Comparison of ENCODE assay signal across 28 mouse cellular contexts in the genomic region with DNA sequence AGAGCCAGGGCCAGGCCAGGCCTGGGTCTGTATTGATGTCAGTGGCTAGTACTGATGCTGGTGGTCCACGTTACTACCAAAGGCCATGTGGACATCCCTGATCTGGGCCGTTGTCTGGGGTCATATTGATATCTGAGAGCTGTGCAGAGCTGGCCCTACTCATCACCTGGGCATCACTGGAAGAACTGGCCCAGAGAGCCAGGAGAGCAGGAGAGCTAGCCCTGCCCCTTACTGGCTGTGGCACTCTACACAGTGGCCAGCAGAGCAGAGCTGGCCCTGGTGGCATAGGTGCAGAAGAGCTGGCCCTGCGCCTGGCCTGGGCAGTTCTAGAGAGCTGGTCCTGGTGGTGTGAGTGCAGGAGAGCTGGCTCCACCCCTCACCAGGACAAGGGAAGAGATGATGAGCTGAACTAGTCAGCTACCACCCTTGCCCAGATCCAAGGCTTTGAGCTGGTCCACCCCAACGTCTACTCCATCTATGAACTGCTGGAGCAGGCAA.
DNase-seq lines count a peak whose midpoint lies in the region; ATAC-seq lines count a peak whose summit lies in the region.
"Had no signal": no experiment of that assay in that cellular context is flagged by ENCODE, and none has a peak within 500 bp of the region (broad histone marks: within the 10 kb centered on the region; RNA-seq: fewer than 3 reads in every experiment).

No protein-coding gene starts in this region.

- no peaks in the 10 kb centered on the region for H3K9me3 ChIP-seq in heart, embryonic 14.5 days (ENCODE audit: control insufficient read depth, low read length)
- no peaks in the 10 kb centered on the region for H3K9me3 ChIP-seq in hindbrain, embryonic 16.5 days (ENCODE audit: control insufficient read depth, low read length)
- H3K9me3 ChIP-seq in hindbrain, embryonic 11.5 days (ENCODE audit: control insufficient read depth, low read length) = no peaks in the 10 kb centered on the region
- no peaks in the 10 kb centered on the region for H3K9me3 ChIP-seq in liver, embryonic 12.5 days (replicated peaks)
- H3K9me3 ChIP-seq in liver, embryonic 11.5 days (ENCODE audit: control insufficient read depth, low read length) = no peaks in the 10 kb centered on the region
- H3K9me3 ChIP-seq in stomach, embryonic 16.5 days (replicated peaks; ENCODE audit: control insufficient read depth, low read length) = no peaks in the 10 kb centered on the region
- H3K9me3 ChIP-seq: hindbrain, embryonic 10.5 days; limb, embryonic 12.5 days; liver, embryonic 15.5 days; lung, embryonic 15.5 days had no signal

- no peak overlapping the region for H3K4me3 ChIP-seq in heart, embryonic 14.5 days (ENCODE audit: control insufficient read depth in 1 of 2, insufficient read depth in 1 of 2, low read depth in 1 of 2, low read length in 2 of 2)
- H3K4me3 ChIP-seq in hindbrain, embryonic 16.5 days (ENCODE audit: low read length) = no peak overlapping the region
- no peak overlapping the region for H3K4me3 ChIP-seq in hindbrain, embryonic 11.5 days (ENCODE audit: low read depth, low read length)
- no peak overlapping the region for H3K4me3 ChIP-seq in liver, embryonic 12.5 days
- H3K4me3 ChIP-seq in liver, embryonic 11.5 days (ENCODE audit: low read depth, low read length) = no peak overlapping the region
- no peak overlapping the region for H3K4me3 ChIP-seq in stomach, embryonic 16.5 days (replicated peaks; ENCODE audit: low read length)
- H3K4me3 ChIP-seq: gastrocnemius, adult 2 months; hindbrain, embryonic 10.5 days; limb, embryonic 12.5 days; liver, embryonic 15.5 days; lung, embryonic 15.5 days had no signal

- H3K4me1 ChIP-seq in heart, embryonic 14.5 days (ENCODE audit: control insufficient read depth in 2 of 2, insufficient read depth in 2 of 2, low read length in 2 of 2) = peaks cover 2 to 22% of the 10 kb centered on the region in 2 experiments; a peak in 2 of 4 replicates
- H3K4me1 ChIP-seq in hindbrain, embryonic 16.5 days (ENCODE audit: control insufficient read depth, insufficient read depth, low read depth, low read length) = no peaks in the 10 kb centered on the region
- H3K4me1 ChIP-seq in hindbrain, embryonic 11.5 days (replicated peaks; ENCODE audit: control insufficient read depth, insufficient read depth, low read length) = no peaks in the 10 kb centered on the region
- no peaks in the 10 kb centered on the region for H3K4me1 ChIP-seq in liver, embryonic 12.5 days
- H3K4me1 ChIP-seq in liver, embryonic 11.5 days (replicated peaks; ENCODE audit: control insufficient read depth, insufficient read depth, low read length) = no peaks in the 10 kb centered on the region
- 0 out of 2 replicates have a peak, but pooled peaks cover 3% of the 10 kb centered on the region for H3K4me1 ChIP-seq in stomach, embryonic 16.5 days (ENCODE audit: control insufficient read depth, insufficient read depth, low read length)
- H3K4me1 ChIP-seq: hindbrain, embryonic 10.5 days; limb, embryonic 12.5 days; liver, embryonic 15.5 days had no signal

- ATAC-seq in heart, embryonic 14.5 days (ENCODE audit: insufficient number of reproducible peaks, insufficient read depth, low FRiP score, low read depth) = 0 out of 2 replicates have a peak, but pooled peaks have one; percentile 35
- 0 out of 2 replicates have a peak, but pooled peaks have one; percentile 34 for ATAC-seq in hindbrain, embryonic 16.5 days
- ATAC-seq in hindbrain, embryonic 11.5 days (ENCODE audit: low FRiP score) = no peak
- ATAC-seq in liver, embryonic 12.5 days = peak; percentile 42; the same call in 1 of the 2 replicates
- ATAC-seq in liver, embryonic 11.5 days (replicated peaks; ENCODE audit: low FRiP score) = no peak
- ATAC-seq in stomach, embryonic 16.5 days (ENCODE audit: insufficient read depth, low FRiP score) = peak; percentile 37; the same call in 1 of the 2 replicates
- ATAC-seq: activated CD4-positive, CD25-positive, alpha-beta regulatory T cell, adult 4 months; forebrain, embryonic 16.5 days; midbrain, embryonic 16.5 days had no signal

- no peaks in the 10 kb centered on the region for H3K27me3 ChIP-seq in heart, embryonic 14.5 days (ENCODE audit: control insufficient read depth, insufficient read depth, low read length)
- H3K27me3 ChIP-seq in hindbrain, embryonic 16.5 days (replicated peaks; ENCODE audit: control insufficient read depth, insufficient read depth, low read length) = no peaks in the 10 kb centered on the region
- H3K27me3 ChIP-seq in hindbrain, embryonic 11.5 days (ENCODE audit: control insufficient read depth, insufficient read depth, low read length) = no peaks in the 10 kb centered on the region
- no peaks in the 10 kb centered on the region for H3K27me3 ChIP-seq in liver, embryonic 12.5 days (replicated peaks)
- H3K27me3 ChIP-seq in liver, embryonic 11.5 days (replicated peaks; ENCODE audit: control insufficient read depth, insufficient read depth, low read length) = no peaks in the 10 kb centered on the region
- no peaks in the 10 kb centered on the region for H3K27me3 ChIP-seq in stomach, embryonic 16.5 days (ENCODE audit: control insufficient read depth, insufficient read depth, low read length)
- H3K27me3 ChIP-seq: limb, embryonic 12.5 days; liver, embryonic 15.5 days; lung, embryonic 15.5 days had no signal

- no peaks in the 10 kb centered on the region for H3K36me3 ChIP-seq in heart, embryonic 14.5 days (ENCODE audit: control insufficient read depth, insufficient read depth, low read length)
- H3K36me3 ChIP-seq in hindbrain, embryonic 16.5 days (ENCODE audit: control insufficient read depth, insufficient read depth, low read length) = no peaks in the 10 kb centered on the region
- no peaks in the 10 kb centered on the region for H3K36me3 ChIP-seq in hindbrain, embryonic 11.5 days (ENCODE audit: control insufficient read depth, insufficient read depth, low read length)
- H3K36me3 ChIP-seq in liver, embryonic 12.5 days = no peaks in the 10 kb centered on the region
- no peaks in the 10 kb centered on the region for H3K36me3 ChIP-seq in liver, embryonic 11.5 days (ENCODE audit: control insufficient read depth, insufficient read depth, low read length)
- no peaks in the 10 kb centered on the region for H3K36me3 ChIP-seq in stomach, embryonic 16.5 days (ENCODE audit: control insufficient read depth, insufficient read depth, low read length)
- H3K36me3 ChIP-seq: hindbrain, embryonic 10.5 days; limb, embryonic 12.5 days; liver, embryonic 15.5 days; lung, embryonic 15.5 days had no signal

- WGBS in heart, embryonic 14.5 days = 86% methylated on average over 4 of the region's 4 CpGs
- 94% methylated on average over 4 of the region's 4 CpGs for whole genome bisulfite sequencing in hindbrain, embryonic 16.5 days
- WGBS in hindbrain, embryonic 11.5 days = 88% methylated on average over 4 of the region's 4 CpGs
- WGBS in liver, embryonic 12.5 days (ENCODE audit: insufficient replicate concordance) = 72% methylated on average over 4 of the region's 4 CpGs
- 87% methylated on average over 4 of the region's 4 CpGs for WGBS in liver, embryonic 11.5 days
- WGBS in stomach, embryonic 16.5 days = 88% methylated on average over 4 of the region's 4 CpGs

- DNase-seq in heart, postnatal 4 days = no peak
- DNase-seq in hindbrain, embryonic 11.5 days (ENCODE audit: low spot score) = no peak
- no peak for DNase-seq in liver, embryonic 11.5 days (ENCODE audit: low spot score)
- no peak for DNase-seq in c-Kit-positive CD71-positive TER-119-positive erythroid progenitor cells, embryonic 14.5 days (ENCODE audit: low spot score)
- DNase-seq: adrenal gland, adult 2 months; adrenal gland, postnatal 36 days; B cell, adult 2 months; cerebellum, adult 2 months; cerebellum, postnatal 14 days; gastrocnemius, adult 2 months; gastrocnemius, postnatal 36 days; kidney, adult 8-10 months; kidney, postnatal 14 days; layer of hippocampus, adult 9-11 months; right cerebral cortex, adult 18-20 months; spleen, adult 18-20 months had no signal

- no peak overlapping the region for H3K27ac ChIP-seq in heart, embryonic 14.5 days (replicated peaks in 1 of 2; ENCODE audit: control insufficient read depth in 1 of 2, insufficient read depth in 1 of 2, low read depth in 2 of 2, low read length in 2 of 2)
- H3K27ac ChIP-seq in hindbrain, embryonic 16.5 days (ENCODE audit: low read depth, low read length) = no peak overlapping the region
- H3K27ac ChIP-seq in hindbrain, embryonic 11.5 days (ENCODE audit: low read depth, low read length) = no peak overlapping the region
- H3K27ac ChIP-seq in liver, embryonic 12.5 days = no peak overlapping the region
- no peak overlapping the region for H3K27ac ChIP-seq in liver, embryonic 11.5 days (ENCODE audit: low read depth, low read length)
- no peak overlapping the region for H3K27ac ChIP-seq in stomach, embryonic 16.5 days (ENCODE audit: low read length)
- H3K27ac ChIP-seq: gastrocnemius, adult 2 months; hindbrain, embryonic 10.5 days; limb, embryonic 12.5 days; liver, embryonic 15.5 days; lung, embryonic 15.5 days had no signal

- no peak overlapping the region for H3K4me2 ChIP-seq in heart, embryonic 14.5 days (ENCODE audit: low read length)
- H3K4me2 ChIP-seq in hindbrain, embryonic 16.5 days (ENCODE audit: low read length) = no peak overlapping the region
- no peak overlapping the region for H3K4me2 ChIP-seq in hindbrain, embryonic 11.5 days (replicated peaks; ENCODE audit: low read depth, low read length)
- no peak overlapping the region for H3K4me2 ChIP-seq in liver, embryonic 12.5 days
- H3K4me2 ChIP-seq in liver, embryonic 11.5 days = no peak overlapping the region
- H3K4me2 ChIP-seq in stomach, embryonic 16.5 days (ENCODE audit: low read depth, low read length) = no peak overlapping the region
- H3K4me2 ChIP-seq: limb, embryonic 12.5 days; liver, embryonic 15.5 days; lung, embryonic 15.5 days; midbrain, embryonic 11.5 days had no signal

- no peak overlapping the region for H3K9ac ChIP-seq in heart, embryonic 14.5 days (ENCODE audit: low read length)
- no peak overlapping the region for H3K9ac ChIP-seq in hindbrain, embryonic 16.5 days (ENCODE audit: low read depth, low read length)
- no peak overlapping the region for H3K9ac ChIP-seq in hindbrain, embryonic 11.5 days (ENCODE audit: low read depth, low read length)
- no peak overlapping the region for H3K9ac ChIP-seq in liver, embryonic 12.5 days
- H3K9ac ChIP-seq in liver, embryonic 11.5 days (ENCODE audit: low read depth, low read length) = no peak overlapping the region
- no peak overlapping the region for H3K9ac ChIP-seq in stomach, embryonic 16.5 days (ENCODE audit: low read length)
- H3K9ac ChIP-seq: limb, embryonic 12.5 days; liver, embryonic 15.5 days; lung, embryonic 15.5 days had no signal

Comparison
In these comparisons a context has a peak if more than half of its experiments do, and no peak if none do; other contexts are left out.
1. ATAC-seq: peak in heart, embryonic 14.5 days (single experiment), hindbrain, embryonic 16.5 days (single experiment), liver, embryonic 12.5 days (single experiment) and stomach, embryonic 16.5 days (single experiment); none in hindbrain, embryonic 11.5 days (single experiment) and liver, embryonic 11.5 days (single experiment).